21 mouse cellular contexts compared by ENCODE assay signal in the genomic region with DNA sequence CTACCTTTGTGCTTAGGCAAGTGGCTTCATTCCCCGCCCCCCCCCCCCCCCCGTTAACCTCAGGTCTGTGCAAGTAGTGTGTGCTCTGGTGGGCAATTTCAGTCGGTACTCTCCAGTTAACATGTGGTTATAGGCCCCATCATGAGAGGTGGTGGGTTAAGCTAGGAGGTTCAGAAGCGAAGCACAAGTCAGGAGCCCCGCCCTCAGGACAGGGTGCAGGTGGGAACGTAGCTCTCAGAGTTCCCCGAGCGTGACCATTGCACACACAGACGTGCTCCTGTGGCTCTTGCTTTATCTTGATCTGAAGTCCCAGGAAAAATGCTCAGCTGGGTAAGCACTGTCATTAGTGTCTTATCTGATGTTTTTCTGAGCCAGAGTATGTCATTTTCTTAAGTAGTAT.
DNase-seq lines count a peak whose midpoint lies in the region; ATAC-seq and TF ChIP-seq lines count a peak whose summit lies in the region.
"Had no signal": no experiment of that assay in that cellular context is flagged by ENCODE, and none has a peak within 500 bp of the region (broad histone marks: within the 10 kb centered on the region; RNA-seq: fewer than 3 reads in every experiment).

No protein-coding gene starts in this region.

- H3K79me2 ChIP-seq in liver, adult 2 months (ENCODE audit: control insufficient read depth, insufficient read depth, low read length) = no peaks in the 10 kb centered on the region; the same call in 1 of the 2 replicates

- H3K27ac ChIP-seq in embryonic facial prominence, embryonic 12.5 days = 0 out of 2 replicates have a peak overlapping the region, but pooled peaks have one; percentile 41
- H3K27ac ChIP-seq in embryonic facial prominence, embryonic 10.5 days (replicated peaks) = no peak overlapping the region
- H3K27ac ChIP-seq in liver, adult 2 months (replicated peaks; ENCODE audit: insufficient read depth, low read depth, low read length) = no peak overlapping the region
- no peak overlapping the region for H3K27ac ChIP-seq in liver, embryonic 12.5 days
- no peak overlapping the region for H3K27ac ChIP-seq in kidney, embryonic 16.5 days (ENCODE audit: low read length)
- no peak overlapping the region for H3K27ac ChIP-seq in forebrain, postnatal 0 days (ENCODE audit: low read depth, low read length)
- H3K27ac ChIP-seq: forebrain, embryonic 12.5 days; limb, embryonic 13.5 days; neural tube, embryonic 15.5 days had no signal

- H3K4me3 ChIP-seq in embryonic facial prominence, embryonic 12.5 days = no peak overlapping the region
- H3K4me3 ChIP-seq in embryonic facial prominence, embryonic 10.5 days = no peak overlapping the region
- H3K4me3 ChIP-seq in liver, adult 2 months (ENCODE audit: insufficient read depth, low read depth, low read length) = no peak overlapping the region
- no peak overlapping the region for H3K4me3 ChIP-seq in liver, embryonic 12.5 days
- no peak overlapping the region for H3K4me3 ChIP-seq in kidney, embryonic 16.5 days (ENCODE audit: low read length)
- no peak overlapping the region for H3K4me3 ChIP-seq in forebrain, postnatal 0 days (ENCODE audit: low read depth, low read length)
- H3K4me3 ChIP-seq: forebrain, embryonic 12.5 days; limb, embryonic 13.5 days; megakaryocyte, embryonic 14.5 days; neural tube, embryonic 15.5 days had no signal

- WGBS in embryonic facial prominence, embryonic 12.5 days = 67% methylated on average over 9 of the region's 9 CpGs
- WGBS in embryonic facial prominence, embryonic 10.5 days = 74% methylated on average over 9 of the region's 9 CpGs
- WGBS in liver, adult 2 months = 72% methylated on average over 9 of the region's 9 CpGs
- 64% methylated on average over 9 of the region's 9 CpGs for WGBS in liver, embryonic 12.5 days (ENCODE audit: insufficient replicate concordance)
- WGBS in kidney, embryonic 16.5 days = 71% methylated on average over 9 of the region's 9 CpGs
- WGBS in forebrain, postnatal 0 days = 76% methylated on average over 9 of the region's 9 CpGs

- intact Hi-C loops in left cerebral cortex, postnatal 25 days (cut with DNase I) = no loop called here

- 0 out of 2 replicates have a peak, but pooled peaks cover 3% of the 10 kb centered on the region for H3K36me3 ChIP-seq in embryonic facial prominence, embryonic 12.5 days
- H3K36me3 ChIP-seq in embryonic facial prominence, embryonic 10.5 days (replicated peaks) = 0 out of 2 replicates have a peak, but pooled peaks cover 6% of the 10 kb centered on the region
- H3K36me3 ChIP-seq in liver, adult 2 months (ENCODE audit: control insufficient read depth, insufficient read depth, low read length) = no peaks in the 10 kb centered on the region
- no peaks in the 10 kb centered on the region for H3K36me3 ChIP-seq in liver, embryonic 12.5 days
- no peaks in the 10 kb centered on the region for H3K36me3 ChIP-seq in kidney, embryonic 16.5 days (ENCODE audit: insufficient read depth, low read length)
- H3K36me3 ChIP-seq in forebrain, postnatal 0 days (ENCODE audit: insufficient read depth) = no peaks in the 10 kb centered on the region
- H3K36me3 ChIP-seq: forebrain, embryonic 12.5 days; neural tube, embryonic 15.5 days had no signal

- no peak overlapping the region for H3K9ac ChIP-seq in embryonic facial prominence, embryonic 12.5 days
- no peak overlapping the region for H3K9ac ChIP-seq in liver, adult 2 months (ENCODE audit: low read depth, low read length)
- H3K9ac ChIP-seq in liver, embryonic 12.5 days = no peak overlapping the region
- no peak overlapping the region for H3K9ac ChIP-seq in kidney, embryonic 16.5 days (replicated peaks; ENCODE audit: low read length)
- H3K9ac ChIP-seq in forebrain, postnatal 0 days = no peak overlapping the region
- H3K9ac ChIP-seq: forebrain, embryonic 12.5 days; limb, embryonic 13.5 days; neural tube, embryonic 15.5 days had no signal

- H3K4me2 ChIP-seq in embryonic facial prominence, embryonic 12.5 days (replicated peaks) = no peak overlapping the region
- H3K4me2 ChIP-seq in liver, embryonic 12.5 days = no peak overlapping the region
- no peak overlapping the region for H3K4me2 ChIP-seq in kidney, embryonic 16.5 days (replicated peaks; ENCODE audit: low read depth, low read length)
- H3K4me2 ChIP-seq in forebrain, postnatal 0 days (ENCODE audit: low read depth) = no peak overlapping the region
- H3K4me2 ChIP-seq: forebrain, embryonic 12.5 days; limb, embryonic 13.5 days; neural tube, embryonic 15.5 days had no signal

- peaks cover 44% of the 10 kb centered on the region for H3K4me1 ChIP-seq in embryonic facial prominence, embryonic 12.5 days
- peaks cover 39% of the 10 kb centered on the region for H3K4me1 ChIP-seq in embryonic facial prominence, embryonic 10.5 days
- no peaks in the 10 kb centered on the region for H3K4me1 ChIP-seq in liver, adult 2 months (ENCODE audit: control insufficient read depth, insufficient read depth, low read length)
- peaks cover 41% of the 10 kb centered on the region for H3K4me1 ChIP-seq in liver, embryonic 12.5 days
- peaks cover 18% of the 10 kb centered on the region for H3K4me1 ChIP-seq in kidney, embryonic 16.5 days (ENCODE audit: insufficient read depth, low read length)
- H3K4me1 ChIP-seq in forebrain, postnatal 0 days (ENCODE audit: insufficient read depth) = peaks cover 4% of the 10 kb centered on the region; the same call in 1 of the 2 replicates

- no peak for TF ChIP-seq POLR2A in liver, adult 2 months (IDR thresholded peaks at IDR 0.05; ENCODE audit: extremely low read depth, insufficient read depth, low read length)

- no peaks in the 10 kb centered on the region for H3K27me3 ChIP-seq in embryonic facial prominence, embryonic 12.5 days
- peaks cover 37% of the 10 kb centered on the region for H3K27me3 ChIP-seq in embryonic facial prominence, embryonic 10.5 days (replicated peaks; ENCODE audit: low read depth, poor library complexity, severe bottlenecking)
- no peaks in the 10 kb centered on the region for H3K27me3 ChIP-seq in liver, adult 2 months (ENCODE audit: control insufficient read depth, insufficient read depth, low read length)
- no peaks in the 10 kb centered on the region for H3K27me3 ChIP-seq in liver, embryonic 12.5 days (replicated peaks)
- 0 out of 2 replicates have a peak, but pooled peaks cover 2% of the 10 kb centered on the region for H3K27me3 ChIP-seq in kidney, embryonic 16.5 days (ENCODE audit: insufficient read depth, low read length)
- H3K27me3 ChIP-seq in forebrain, postnatal 0 days (ENCODE audit: insufficient read depth, low read length) = no peaks in the 10 kb centered on the region
- H3K27me3 ChIP-seq: megakaryocyte, embryonic 14.5 days had no signal

- ATAC-seq in embryonic facial prominence, embryonic 12.5 days (ENCODE audit: insufficient number of reproducible peaks, insufficient read depth, low FRiP score, low TSS enrichment) = no peak
- ATAC-seq in liver, embryonic 12.5 days = no peak
- peak; percentile 74 for ATAC-seq in kidney, embryonic 16.5 days (ENCODE audit: low FRiP score, low TSS enrichment)
- ATAC-seq in forebrain, postnatal 0 days = no peak

- no peaks in the 10 kb centered on the region for H3K9me3 ChIP-seq in embryonic facial prominence, embryonic 12.5 days
- no peaks in the 10 kb centered on the region for H3K9me3 ChIP-seq in embryonic facial prominence, embryonic 10.5 days
- H3K9me3 ChIP-seq in liver, embryonic 12.5 days (replicated peaks) = no peaks in the 10 kb centered on the region
- H3K9me3 ChIP-seq in kidney, embryonic 16.5 days (ENCODE audit: low read length) = no peaks in the 10 kb centered on the region
- H3K9me3 ChIP-seq in forebrain, postnatal 0 days (ENCODE audit: low read length) = no peaks in the 10 kb centered on the region
- H3K9me3 ChIP-seq: forebrain, embryonic 12.5 days; G1E; limb, embryonic 13.5 days; megakaryocyte, embryonic 14.5 days; neural tube, embryonic 15.5 days had no signal

- TF ChIP-seq CTCF in liver, adult 2 months (IDR thresholded peaks at IDR 0.05; ENCODE audit: low read depth, low read length) = no peak
- no peak for TF ChIP-seq CTCF in forebrain, postnatal 0 days (IDR thresholded peaks at IDR 0.05; ENCODE audit: low read depth)

- no peak for DNase-seq in embryonic facial prominence, embryonic 10.5 days (ENCODE audit: low spot score)
- peak; percentile 46 for DNase-seq in liver, adult 2 months (ENCODE audit: extremely low read depth, low read depth, low spot score)
- DNase-seq in 416B (ENCODE audit: low read depth) = peak; percentile 16
- no peak for DNase-seq in left cerebral cortex, postnatal 25 days (ENCODE audit: low spot score in 2 of 2)
- no peak for DNase-seq in forebrain, postnatal 0 days
- DNase-seq: adrenal gland, postnatal 14 days; cerebellum, adult 11 months; cerebellum, postnatal 14 days; gastrocnemius, postnatal 25 days; lung, postnatal 10 days; midbrain, embryonic 14.5 days; right cerebral cortex, postnatal 25 days; thymus, postnatal 36 days had no signal

Comparison
In these comparisons a context has a peak if more than half of its experiments do, and no peak if none do; other contexts are left out.
1. DNase-seq: peak in liver, adult 2 months (single experiment) and 416B (single experiment); none in embryonic facial prominence, embryonic 10.5 days (single experiment), left cerebral cortex, postnatal 25 days (0 of 2) and forebrain, postnatal 0 days (single experiment).